Mouse (Mus musculus): ENCODE data around the gene Tsks. TPM values are rescaled to one million over a fixed set of nuclear protein-coding genes. Genes with fewer than 3 reads are reported as not detected.

The Tsks gene
- polyA plus RNA-seq, 1 experiment from 2014 or later, result 0.13 TPM

GRCm38 (mm10) chr7:44954091-44954885 lies 11.3 kb downstream of the Tsks start:
- Histone ChIP-seq H3K4me3 (replicated peaks; ENCODE audit: low read depth, low read length) (no peak overlapping the region), H3K9ac (ENCODE audit: low read depth, low read length) (no peak overlapping the region), H3K4me2 (ENCODE audit: low read length) (no peak overlapping the region), H3K27me3 (ENCODE audit: insufficient read depth, low read length) (no peaks in the 10 kb centered on the region), H3K4me1 (replicated peaks; ENCODE audit: insufficient read depth, low read length) (0 out of 2 replicates have a peak, but pooled peaks cover 3% of the 10 kb centered on the region), H3K36me3 (ENCODE audit: insufficient read depth, low read length) (no peaks in the 10 kb centered on the region), H3K27ac (no peak overlapping the region), H3K9me3 (replicated peaks; ENCODE audit: low read length) (no peaks in the 10 kb centered on the region)
- no peak for DNase-seq (ENCODE audit: low spot score)
- ATAC-seq (replicated peaks; ENCODE audit: low FRiP score, low read depth), result no peak
- 84% methylated on average over 12 of the region's 12 CpGs for WGBS
- TF ChIP-seq CTCF (IDR thresholded peaks at IDR 0.05; ENCODE audit: low read depth), result no peak

DNA sequence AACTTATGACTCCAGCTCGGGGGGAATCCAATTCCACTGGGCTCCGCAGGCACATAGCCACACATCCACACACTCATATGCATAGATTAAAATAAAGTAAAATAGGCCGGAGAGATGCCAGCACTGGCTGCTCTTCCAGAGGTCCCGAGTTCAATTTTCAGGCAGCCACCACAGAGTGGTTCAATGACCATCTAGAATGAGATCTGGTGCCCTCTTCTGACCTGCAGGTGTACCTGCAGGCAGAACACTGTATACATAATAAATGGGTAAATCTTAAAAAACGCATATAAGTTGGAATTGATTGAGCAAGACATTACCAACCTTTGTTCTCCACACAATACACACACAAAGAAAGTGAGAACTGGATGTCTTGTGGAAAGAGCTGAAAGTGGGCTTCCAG lies 12.6 kb downstream of the Tsks start:
- H3K36me3 ChIP-seq (ENCODE audit: insufficient read depth, low read length), result peaks cover 4% of the 10 kb centered on the region; the same call in 1 of the 2 replicates
- 50% methylated on average over 5 of the region's 5 CpGs for WGBS
- no peak overlapping the region for H3K4me3 ChIP-seq (replicated peaks; ENCODE audit: low read depth, low read length)
- ATAC-seq (replicated peaks; ENCODE audit: low FRiP score, low read depth) (no peak), DNase-seq (ENCODE audit: low spot score) (peak; percentile 58)
- no peak overlapping the region for H3K27ac ChIP-seq
- no peaks in the 10 kb centered on the region for H3K9me3 ChIP-seq (replicated peaks; ENCODE audit: low read length)
- no peak overlapping the region for H3K4me2 ChIP-seq (ENCODE audit: low read length)
- H3K4me1 ChIP-seq (replicated peaks; ENCODE audit: insufficient read depth, low read length), result 0 out of 2 replicates have a peak, but pooled peaks cover 3% of the 10 kb centered on the region
- H3K27me3 ChIP-seq (ENCODE audit: insufficient read depth, low read length), result no peaks in the 10 kb centered on the region
- TF ChIP-seq CTCF (IDR thresholded peaks at IDR 0.05; ENCODE audit: low read depth), result peak; percentile 69
- H3K9ac ChIP-seq (ENCODE audit: low read depth, low read length), result no peak overlapping the region

- Histone ChIP-seq H3K4me1 (replicated peaks; ENCODE audit: insufficient read depth, low read length) (0 out of 2 replicates have a peak, but pooled peaks cover 3% of the 10 kb centered on the region), H3K9ac (ENCODE audit: low read depth, low read length) (no peak overlapping the region), H3K36me3 (ENCODE audit: insufficient read depth, low read length) (peaks cover 6% of the 10 kb centered on the region; the same call in 1 of the 2 replicates), H3K27me3 (ENCODE audit: insufficient read depth, low read length) (no peaks in the 10 kb centered on the region), H3K9me3 (replicated peaks; ENCODE audit: low read length) (no peaks in the 10 kb centered on the region), H3K27ac (no peak overlapping the region), H3K4me3 (replicated peaks; ENCODE audit: low read depth, low read length) (no peak overlapping the region), H3K4me2 (ENCODE audit: low read length) (no peak overlapping the region)
- ATAC-seq (replicated peaks; ENCODE audit: low FRiP score, low read depth) (no peak), DNase-seq (ENCODE audit: low spot score) (no peak)
- no peak for TF ChIP-seq CTCF (IDR thresholded peaks at IDR 0.05; ENCODE audit: low read depth)
- 59% methylated on average over 6 of the region's 6 CpGs for WGBS
Observed at GRCm38 (mm10) chr7:44956266-44956665, 13.3 kb downstream of the Tsks start.

GRCm38 (mm10) chr7:44957183-44957835 lies 14.3 kb downstream of the Tsks start:
- no peak for TF ChIP-seq CTCF (IDR thresholded peaks at IDR 0.05; ENCODE audit: low read depth)
- Histone ChIP-seq H3K4me1 (replicated peaks; ENCODE audit: insufficient read depth, low read length) (no peaks in the 10 kb centered on the region), H3K27ac (peak overlapping the region; percentile 11; the same call in 1 of the 2 replicates), H3K4me3 (replicated peaks; ENCODE audit: low read depth, low read length) (no peak overlapping the region), H3K27me3 (ENCODE audit: insufficient read depth, low read length) (no peaks in the 10 kb centered on the region), H3K36me3 (ENCODE audit: insufficient read depth, low read length) (peaks cover 11% of the 10 kb centered on the region; the same call in 1 of the 2 replicates), H3K9ac (ENCODE audit: low read depth, low read length) (no peak overlapping the region), H3K4me2 (ENCODE audit: low read length) (no peak overlapping the region), H3K9me3 (replicated peaks; ENCODE audit: low read length) (no peaks in the 10 kb centered on the region)
- 62% methylated on average over 20 of the region's 20 CpGs for WGBS
- DNase-seq (ENCODE audit: low spot score) (no peak), ATAC-seq (replicated peaks; ENCODE audit: low FRiP score, low read depth) (no peak)

GRCm38 (mm10) chr7:44958208-44958607 lies 15.2 kb downstream of the Tsks start:
- no peaks in the 10 kb centered on the region for H3K4me1 ChIP-seq (replicated peaks; ENCODE audit: insufficient read depth, low read length)
- H3K9me3 ChIP-seq (replicated peaks; ENCODE audit: low read length), result no peaks in the 10 kb centered on the region
- TF ChIP-seq CTCF (IDR thresholded peaks at IDR 0.05; ENCODE audit: low read depth), result peak; percentile 84
- DNase-seq (ENCODE audit: low spot score) (peak; percentile 77), ATAC-seq (replicated peaks; ENCODE audit: low FRiP score, low read depth) (no peak)
- no peaks in the 10 kb centered on the region for H3K27me3 ChIP-seq (ENCODE audit: insufficient read depth, low read length)
- H3K36me3 ChIP-seq (ENCODE audit: insufficient read depth, low read length), result peaks cover 11% of the 10 kb centered on the region; the same call in 1 of the 2 replicates
- H3K4me2 ChIP-seq (ENCODE audit: low read length), result no peak overlapping the region
- WGBS, result 49% methylated on average over 7 of the region's 7 CpGs
- no peak overlapping the region for H3K4me3 ChIP-seq (replicated peaks; ENCODE audit: low read depth, low read length)
- H3K27ac ChIP-seq, result no peak overlapping the region
- no peak overlapping the region for H3K9ac ChIP-seq (ENCODE audit: low read depth, low read length)

DNA sequence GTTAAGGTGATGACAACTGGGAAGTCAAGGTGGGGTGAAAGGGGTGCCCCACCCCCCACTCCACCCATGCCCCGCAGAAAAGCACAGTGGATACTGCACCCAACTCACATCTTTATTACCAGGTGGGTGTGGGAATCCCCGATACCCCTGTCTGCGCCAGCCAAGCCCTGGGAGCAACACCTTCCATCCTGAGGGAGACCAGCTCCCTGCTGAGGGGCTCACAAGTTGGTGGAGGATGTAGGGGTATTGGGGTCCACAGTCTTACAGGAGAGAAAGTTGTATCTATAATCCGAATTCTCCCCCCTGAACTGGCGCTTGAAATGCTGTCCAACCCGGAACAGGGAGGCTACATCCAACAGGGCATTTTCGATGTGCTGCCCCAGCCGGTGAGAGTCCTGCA lies 16.3 kb downstream of the Tsks start:
- H3K4me1 ChIP-seq (replicated peaks; ENCODE audit: insufficient read depth, low read length), result no peaks in the 10 kb centered on the region
- 85% methylated on average over 8 of the region's 8 CpGs for WGBS
- H3K27me3 ChIP-seq (ENCODE audit: insufficient read depth, low read length), result no peaks in the 10 kb centered on the region
- no peaks in the 10 kb centered on the region for H3K9me3 ChIP-seq (replicated peaks; ENCODE audit: low read length)
- H3K4me2 ChIP-seq (ENCODE audit: low read length), result no peak overlapping the region
- peaks cover 14% of the 10 kb centered on the region; the same call in 1 of the 2 replicates for H3K36me3 ChIP-seq (ENCODE audit: insufficient read depth, low read length)
- H3K4me3 ChIP-seq (replicated peaks; ENCODE audit: low read depth, low read length), result no peak overlapping the region
- no peak overlapping the region for H3K9ac ChIP-seq (ENCODE audit: low read depth, low read length)
- TF ChIP-seq CTCF (IDR thresholded peaks at IDR 0.05; ENCODE audit: low read depth), result no peak
- no peak overlapping the region for H3K27ac ChIP-seq
- ATAC-seq (replicated peaks; ENCODE audit: low FRiP score, low read depth) (no peak), DNase-seq (ENCODE audit: low spot score) (no peak)

Measured in kidney, postnatal 0 days (tissue).